Mouse (Mus musculus) liver, embryonic 15.5 days (tissue): ENCODE measurements at regions not wholly inside any gene's neighbourhood (a gene's known extent, or its start where the extent isn't known, plus 50 kb on each side); places are given as distances from the start of the nearest gene placed in this dataset.

ENCODE experiments used
- ATAC-seq: fragments of 200-750 bp; cut with Nextera tagmentation; 2 replicates; pipeline ENCODE4 v1.8.0; 2017; ENCODE audit warnings: moderate number of reproducible peaks, mild to moderate bottlenecking, moderate library complexity; ENCODE audit not compliant: insufficient read depth
- H3K27ac ChIP-seq: fragments of 300-500 bp; sonication (generic); replicated peaks from 2 replicates; pipeline ENCODE4 v1.5.1; 2015; ENCODE audit warnings: mild to moderate bottlenecking, inconsistent platforms
- H3K27me3 ChIP-seq: fragments of 300-500 bp; sonication (generic); 2 replicates; pipeline ENCODE4 v1.6.1; 2015; ENCODE audit warnings: mild to moderate bottlenecking, inconsistent platforms
- H3K36me3 ChIP-seq: fragments of 300-500 bp; sonication (generic); replicated peaks from 2 replicates; pipeline ENCODE4 v1.6.1; 2015; ENCODE audit warnings: moderate library complexity, mild to moderate bottlenecking, inconsistent platforms
- H3K4me1 ChIP-seq: fragments of 300-500 bp; sonication (generic); replicated peaks from 2 replicates; pipeline ENCODE4 v1.6.1; 2015; ENCODE audit warnings: inconsistent platforms
- H3K4me2 ChIP-seq: fragments of 300-500 bp; sonication (generic); 2 replicates; pipeline ENCODE4 v1.6.1; 2015; ENCODE audit warnings: moderate library complexity, mild to moderate bottlenecking, inconsistent platforms
- H3K4me3 ChIP-seq: fragments of 300-500 bp; sonication (generic); replicated peaks from 2 replicates; pipeline ENCODE4 v1.5.1; 2015; ENCODE audit warnings: mild to moderate bottlenecking, inconsistent platforms
- H3K9ac ChIP-seq: fragments of 300-500 bp; sonication (generic); 2 replicates; pipeline ENCODE4 v1.6.1; 2015; ENCODE audit warnings: moderate library complexity, mild to moderate bottlenecking, inconsistent platforms
- H3K9me3 ChIP-seq: fragments of 300-500 bp; sonication (generic); replicated peaks from 2 replicates; pipeline ENCODE4 v1.6.1; 2016; ENCODE audit warnings: inconsistent platforms
- WGBS: fragments of 180-500 bp; shearing (Covaris S2); methylation state at CpG from one replicate; pipeline ENCODE4 v1.1.7; 2015; ENCODE audit warnings: mixed read lengths; ENCODE audit not compliant: insufficient replicate concordance; 5-methylcytosine and 5-hydroxymethylcytosine counted together

DNA sequence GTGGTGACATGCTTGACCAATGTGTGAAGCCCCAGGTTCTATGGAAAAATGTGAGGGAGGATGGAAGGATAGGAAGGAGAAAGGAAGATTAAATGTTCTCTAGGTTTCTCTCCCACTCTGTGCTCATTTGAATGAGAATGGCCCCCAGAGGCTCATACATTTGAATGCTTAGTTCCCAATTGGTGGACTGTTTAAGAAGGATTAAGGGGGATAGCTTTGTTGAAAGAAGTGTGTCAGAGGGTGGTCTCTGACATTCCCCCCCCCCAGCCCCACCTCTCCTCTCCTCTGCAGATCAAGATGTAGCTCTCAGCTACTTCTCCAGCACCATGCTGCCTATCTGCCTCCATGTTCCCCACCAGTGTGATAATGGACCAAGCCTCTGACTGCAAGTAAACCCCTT lies 467.7 kb upstream of the Castor2 start:
- Histone ChIP-seq H3K4me2 (no peak overlapping the region), H3K4me1 (no peaks in the 10 kb centered on the region), H3K27ac (no peak overlapping the region), H3K27me3 (no peaks in the 10 kb centered on the region), H3K36me3 (no peaks in the 10 kb centered on the region), H3K4me3 (no peak overlapping the region), H3K9me3 (no peaks in the 10 kb centered on the region), H3K9ac (no peak overlapping the region)
- no peak for ATAC-seq

DNA sequence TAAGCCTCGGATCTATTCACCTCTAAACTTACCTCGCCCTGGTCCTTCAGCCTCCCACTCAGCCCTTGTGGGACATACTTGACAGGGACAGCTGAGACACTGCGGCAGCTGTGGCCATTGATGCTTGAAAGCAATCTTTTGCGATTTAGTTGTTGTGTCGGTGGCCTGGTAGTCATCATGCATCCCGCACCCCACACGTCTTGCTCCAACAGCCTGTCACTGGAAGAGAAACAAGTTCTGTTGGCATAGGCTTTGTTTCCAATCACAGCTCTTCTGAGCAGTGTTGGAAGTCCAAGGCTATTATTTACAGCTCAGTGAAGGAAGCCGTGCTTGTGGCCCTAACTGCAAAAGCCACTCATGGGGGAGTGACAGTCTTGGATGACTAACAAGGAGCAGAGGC lies 480.2 kb upstream of the Castor2 start:
- H3K9me3 ChIP-seq: no peaks in the 10 kb centered on the region
- WGBS: 70% methylated on average over 8 of the region's 8 CpGs
- H3K4me3 ChIP-seq: no peak overlapping the region
- H3K4me1 ChIP-seq: no peaks in the 10 kb centered on the region
- H3K27ac ChIP-seq: no peak overlapping the region
- H3K36me3 ChIP-seq: no peaks in the 10 kb centered on the region
- H3K27me3 ChIP-seq: no peaks in the 10 kb centered on the region
- ATAC-seq: no peak
- no peak overlapping the region for H3K9ac ChIP-seq
- no peak overlapping the region for H3K4me2 ChIP-seq

DNA sequence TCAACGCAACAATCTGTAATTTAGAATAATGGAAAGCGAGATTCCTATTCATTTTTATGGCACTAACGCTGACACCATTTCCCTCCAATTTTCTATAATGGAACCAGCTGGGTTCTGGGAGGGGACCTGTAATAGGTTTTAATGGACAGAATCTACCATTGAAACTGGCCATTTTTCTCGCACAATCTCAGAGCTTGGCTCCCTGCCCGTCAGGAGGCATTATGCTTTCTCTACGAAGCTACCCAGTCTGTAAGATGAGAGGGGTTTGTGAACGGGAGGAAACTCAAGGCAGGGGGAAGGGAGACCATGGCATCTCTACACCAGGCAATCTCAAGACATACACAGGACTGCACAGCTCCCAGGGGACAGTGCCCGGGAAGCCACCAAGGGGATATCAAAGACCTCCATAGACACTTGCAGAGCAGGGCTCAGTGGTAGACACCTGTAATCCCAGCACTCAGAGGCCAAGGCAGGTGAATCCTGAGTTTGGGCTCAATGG lies 498.2 kb upstream of the Castor2 start:
- Histone ChIP-seq H3K9ac (no peak overlapping the region), H3K36me3 (no peaks in the 10 kb centered on the region), H3K4me2 (no peak overlapping the region), H3K4me3 (no peak overlapping the region), H3K4me1 (no peaks in the 10 kb centered on the region), H3K9me3 (no peaks in the 10 kb centered on the region), H3K27me3 (no peaks in the 10 kb centered on the region), H3K27ac (no peak overlapping the region)
- no peak for ATAC-seq
- WGBS: 64% methylated on average over 8 of the region's 8 CpGs

DNA sequence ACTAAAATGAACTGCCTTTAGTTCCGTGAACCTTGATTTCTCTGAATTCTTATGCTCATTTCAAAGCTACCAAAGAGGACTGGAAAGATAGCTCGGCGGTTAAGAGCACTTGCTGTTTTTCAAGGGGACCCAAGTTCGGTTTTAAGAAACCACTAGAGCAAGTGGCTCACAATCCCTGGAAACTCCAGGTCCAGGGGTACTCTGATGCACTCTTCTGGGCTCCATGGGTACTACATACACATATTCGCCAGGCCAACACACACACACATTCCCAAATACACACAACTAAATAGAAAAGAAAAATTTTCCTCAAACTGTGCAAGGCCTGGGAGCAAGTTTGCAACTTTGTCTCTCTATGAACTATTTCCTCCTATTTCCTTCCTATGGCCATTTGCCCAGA lies 498.9 kb upstream of the Castor2 start:
- Histone ChIP-seq H3K4me1 (no peaks in the 10 kb centered on the region), H3K4me2 (no peak overlapping the region), H3K9me3 (no peaks in the 10 kb centered on the region), H3K27me3 (no peaks in the 10 kb centered on the region), H3K27ac (no peak overlapping the region), H3K9ac (no peak overlapping the region), H3K4me3 (no peak overlapping the region), H3K36me3 (no peaks in the 10 kb centered on the region)
- no peak for ATAC-seq
- 46% methylated on average over 5 of the region's 5 CpGs for WGBS

DNA sequence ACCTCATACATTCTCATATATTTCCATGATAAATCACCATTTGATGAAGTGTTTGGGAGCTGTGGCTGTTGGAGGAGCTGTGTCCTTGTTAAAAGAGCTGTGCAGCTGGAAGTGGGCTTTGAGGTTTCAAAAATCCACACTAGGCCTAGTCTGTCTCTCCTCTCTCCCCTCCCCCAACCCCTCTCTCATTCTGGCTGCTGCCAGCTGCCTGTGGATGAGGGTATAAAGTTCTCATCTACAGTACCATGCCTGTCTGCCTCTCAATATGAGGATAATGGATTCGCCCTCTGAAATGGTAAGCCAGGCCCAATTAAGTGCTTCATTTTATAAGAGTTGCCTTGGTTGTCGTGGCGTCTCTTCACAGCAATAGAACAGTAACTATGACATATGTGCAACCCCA lies 501.4 kb upstream of the Castor2 start:
- H3K36me3 ChIP-seq: no peaks in the 10 kb centered on the region
- H3K4me1 ChIP-seq: no peaks in the 10 kb centered on the region
- ATAC-seq: no peak
- H3K4me2 ChIP-seq: no peak overlapping the region
- 64% methylated on average over 3 of the region's 3 CpGs for WGBS
- H3K9ac ChIP-seq: no peak overlapping the region
- no peaks in the 10 kb centered on the region for H3K27me3 ChIP-seq
- H3K27ac ChIP-seq: no peak overlapping the region
- H3K9me3 ChIP-seq: no peaks in the 10 kb centered on the region
- H3K4me3 ChIP-seq: no peak overlapping the region

DNA sequence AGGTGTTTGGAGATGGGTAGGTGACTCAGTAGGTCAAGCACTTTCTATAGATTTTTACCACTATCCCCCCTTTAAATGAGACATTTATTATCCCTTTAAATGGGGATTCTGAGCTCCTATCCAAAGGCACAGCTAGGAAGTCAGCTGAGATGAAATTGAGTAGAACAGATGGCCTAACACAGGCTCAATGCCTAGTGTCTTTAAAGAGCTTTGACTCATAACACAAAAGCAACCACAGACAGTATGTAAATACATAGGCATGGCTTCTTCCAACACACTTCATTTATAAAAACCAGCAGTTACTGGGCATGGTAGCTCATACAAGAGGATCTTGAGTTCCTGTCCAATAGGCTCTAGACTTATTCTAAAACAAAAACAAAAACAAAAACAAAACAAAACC lies 513.0 kb upstream of the Castor2 start:
- H3K9ac ChIP-seq: no peak overlapping the region
- no peak for ATAC-seq

DNA sequence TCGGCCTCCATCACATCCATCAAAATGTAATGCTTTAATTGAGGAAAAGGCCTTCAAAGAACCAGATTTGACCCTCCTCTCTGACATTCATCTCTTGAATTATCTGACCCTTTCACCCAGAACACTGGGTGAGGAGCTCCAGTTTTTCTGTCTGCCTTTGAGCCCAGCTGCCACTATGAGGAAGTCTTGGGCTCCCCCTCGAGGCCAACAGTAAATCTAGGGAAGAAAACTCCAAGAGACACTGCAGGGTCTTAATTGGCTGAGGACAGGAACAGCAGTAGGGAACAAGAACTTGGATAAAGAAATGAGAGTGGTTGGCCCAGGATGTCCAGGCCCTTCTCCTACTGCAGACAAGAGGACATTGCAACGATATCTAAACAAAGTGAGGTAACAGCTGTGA lies 514.3 kb upstream of the Castor2 start:
- Histone ChIP-seq H3K9me3 (no peaks in the 10 kb centered on the region), H3K36me3 (no peaks in the 10 kb centered on the region), H3K9ac (no peak overlapping the region), H3K4me1 (no peaks in the 10 kb centered on the region), H3K4me2 (no peak overlapping the region), H3K27ac (no peak overlapping the region), H3K4me3 (no peak overlapping the region), H3K27me3 (no peaks in the 10 kb centered on the region)
- WGBS: 19% methylated on average over 3 of the region's 3 CpGs
- no peak for ATAC-seq

More for the DNA sequence above, 513.0 kb upstream of the Castor2 start:
- Histone ChIP-seq H3K27me3 (no peaks in the 10 kb centered on the region), H3K4me3 (no peak overlapping the region), H3K4me1 (no peaks in the 10 kb centered on the region), H3K9me3 (no peaks in the 10 kb centered on the region), H3K36me3 (no peaks in the 10 kb centered on the region), H3K4me2 (no peak overlapping the region), H3K27ac (no peak overlapping the region)

DNA sequence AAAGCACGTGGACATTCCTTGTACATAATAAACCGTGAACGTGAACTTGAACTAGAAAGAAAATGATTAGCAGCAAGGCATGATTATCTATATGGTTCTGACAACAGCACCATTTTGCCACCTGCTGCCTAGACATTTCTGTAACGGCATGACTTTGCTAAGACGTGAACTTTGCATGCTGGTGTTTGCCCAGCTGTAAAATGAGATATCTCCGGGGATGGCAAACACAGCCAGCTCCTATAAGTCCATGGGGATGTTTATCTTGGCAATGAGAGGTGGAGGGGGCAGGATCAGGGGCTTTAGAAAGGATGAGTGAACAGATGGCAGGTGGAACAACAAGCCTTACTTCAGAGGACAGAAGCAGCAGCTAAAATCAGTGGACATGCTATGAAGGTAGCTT lies 522.9 kb upstream of the Castor2 start:
- Histone ChIP-seq H3K36me3 (no peaks in the 10 kb centered on the region), H3K4me2 (no peak overlapping the region), H3K27ac (no peak overlapping the region), H3K4me3 (no peak overlapping the region), H3K4me1 (no peaks in the 10 kb centered on the region), H3K9me3 (0 out of 2 replicates have a peak, but pooled peaks cover 5% of the 10 kb centered on the region), H3K9ac (no peak overlapping the region), H3K27me3 (no peaks in the 10 kb centered on the region)
- no peak for ATAC-seq
- whole genome bisulfite sequencing: 52% methylated on average over 6 of the region's 6 CpGs

DNA sequence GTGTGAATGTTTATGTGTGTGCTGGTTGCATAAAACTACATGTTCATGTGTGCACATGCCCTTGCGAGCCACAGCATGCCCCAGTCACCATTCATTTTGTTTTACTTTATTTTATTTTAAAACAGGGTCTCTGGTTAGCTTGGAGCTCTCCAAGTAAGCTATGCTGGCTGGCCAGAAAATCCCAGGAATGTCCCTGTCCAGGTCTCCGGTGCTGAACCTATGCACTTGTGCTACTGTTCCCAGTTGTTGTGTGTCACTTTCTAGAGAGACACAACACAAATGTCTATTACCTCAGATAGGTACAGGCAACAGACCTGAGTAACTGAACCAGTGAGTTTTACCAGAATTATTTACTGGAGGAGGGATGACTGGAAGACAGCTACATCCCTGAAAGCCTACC lies 530.4 kb upstream of the Castor2 start:
- WGBS: 62% methylated on average over 2 of the region's 2 CpGs
- H3K27me3 ChIP-seq: no peaks in the 10 kb centered on the region

DNA sequence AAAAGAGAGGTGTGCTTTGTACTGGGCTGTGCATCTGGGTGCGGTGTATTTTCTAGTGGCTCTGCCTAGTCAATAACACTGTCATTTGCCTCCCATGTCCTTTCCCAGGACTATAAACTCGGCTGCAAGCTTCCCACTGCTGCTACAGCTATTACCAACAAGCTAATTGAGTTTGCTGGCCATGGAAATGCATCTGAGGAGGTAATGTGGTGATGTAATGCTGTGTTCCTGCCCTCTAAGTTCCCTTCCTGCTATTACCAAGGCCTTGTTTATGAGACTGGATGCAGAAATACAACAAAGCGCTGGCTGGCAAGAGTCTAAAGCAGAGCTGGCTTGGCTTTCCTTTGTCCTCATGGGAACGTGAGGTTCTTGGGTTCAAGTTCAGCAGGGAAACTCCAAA lies 533.0 kb upstream of the Castor2 start:
- Histone ChIP-seq H3K9me3 (0 out of 2 replicates have a peak, but pooled peaks cover 3% of the 10 kb centered on the region), H3K36me3 (no peaks in the 10 kb centered on the region), H3K27me3 (no peaks in the 10 kb centered on the region), H3K4me2 (no peak overlapping the region), H3K4me3 (no peak overlapping the region), H3K27ac (no peak overlapping the region), H3K4me1 (no peaks in the 10 kb centered on the region), H3K9ac (no peak overlapping the region)
- WGBS: 50% methylated on average over 4 of the region's 4 CpGs
- no peak for ATAC-seq

More for the DNA sequence above, 530.4 kb upstream of the Castor2 start:
- ATAC-seq: no peak
- H3K4me3 ChIP-seq: no peak overlapping the region
- no peaks in the 10 kb centered on the region for H3K36me3 ChIP-seq
- no peak overlapping the region for H3K27ac ChIP-seq
- H3K4me2 ChIP-seq: no peak overlapping the region
- 0 out of 2 replicates have a peak, but pooled peaks cover 3% of the 10 kb centered on the region for H3K9me3 ChIP-seq
- H3K4me1 ChIP-seq: no peaks in the 10 kb centered on the region
- no peak overlapping the region for H3K9ac ChIP-seq

DNA sequence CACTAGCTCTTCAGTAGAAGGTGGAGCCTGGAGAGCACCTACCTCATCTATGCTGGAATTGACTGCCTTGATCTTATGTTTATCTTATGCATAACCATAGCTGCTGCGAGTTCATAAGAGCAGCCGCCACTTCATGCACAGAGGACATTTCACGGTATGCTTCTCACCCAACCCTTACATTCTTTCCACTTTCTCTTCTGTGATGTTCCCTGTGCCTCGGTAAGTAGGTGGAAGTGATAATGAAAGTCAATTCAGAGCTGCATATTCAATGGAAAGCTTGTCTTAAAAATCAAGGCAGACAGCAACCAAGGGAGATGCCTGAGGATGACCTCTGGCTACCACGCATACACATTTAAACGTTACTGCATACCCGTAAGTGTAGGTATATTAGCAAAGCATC lies 548.9 kb upstream of the Castor2 start:
- ATAC-seq: no peak
- no peaks in the 10 kb centered on the region for H3K4me1 ChIP-seq
- H3K4me2 ChIP-seq: no peak overlapping the region
- WGBS: 69% methylated on average over 7 of the region's 7 CpGs
- no peaks in the 10 kb centered on the region for H3K36me3 ChIP-seq
- no peaks in the 10 kb centered on the region for H3K27me3 ChIP-seq
- no peak overlapping the region for H3K4me3 ChIP-seq
- no peak overlapping the region for H3K27ac ChIP-seq
- no peaks in the 10 kb centered on the region for H3K9me3 ChIP-seq
- H3K9ac ChIP-seq: no peak overlapping the region

DNA sequence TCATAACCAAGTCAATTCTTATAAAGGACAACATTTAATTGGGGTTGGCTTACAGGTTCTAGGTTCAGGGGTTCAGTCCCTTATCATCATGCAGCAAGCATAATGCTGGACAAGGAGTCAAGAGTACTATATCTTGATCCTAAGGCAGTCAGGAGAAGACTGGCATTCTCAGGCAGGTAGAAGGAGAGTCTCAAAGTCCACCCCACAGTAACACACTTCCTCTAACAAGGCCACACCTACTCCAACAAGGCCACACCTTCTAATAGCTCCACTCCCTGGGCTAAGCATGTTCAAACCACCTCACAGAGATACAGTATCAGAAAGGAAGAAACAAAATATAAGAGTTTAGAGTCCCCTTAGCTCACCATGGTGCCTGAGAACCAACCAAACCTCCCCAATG lies 557.3 kb upstream of the Castor2 start:
- H3K9ac ChIP-seq: no peak overlapping the region
- H3K36me3 ChIP-seq: no peaks in the 10 kb centered on the region
- H3K4me3 ChIP-seq: no peak overlapping the region
- H3K4me2 ChIP-seq: no peak overlapping the region
- ATAC-seq: no peak
- no peaks in the 10 kb centered on the region for H3K9me3 ChIP-seq
- no peaks in the 10 kb centered on the region for H3K27me3 ChIP-seq
- no peaks in the 10 kb centered on the region for H3K4me1 ChIP-seq
- no peak overlapping the region for H3K27ac ChIP-seq
